Mouse (Mus musculus): ENCODE results near the gene Ptprg.

GRCm38 (mm10) chr14:12180116-12180515, 626.8 kb downstream of the Ptprg start:
- TF ChIP-seq POLR2A (IDR thresholded peaks at IDR 0.05; ENCODE audit: borderline replicate concordance, extremely low read depth, insufficient read depth, insufficient read length, poor library complexity, severe bottlenecking) (no peak), CTCF (IDR thresholded peaks at IDR 0.05; ENCODE audit: borderline replicate concordance, extremely low read depth, insufficient read depth, insufficient read length) (no peak)
